Mouse (Mus musculus) heart, postnatal 14 days (tissue): ENCODE results near the gene Plcl1. TPM values are rescaled to one million over a fixed set of nuclear protein-coding genes. Genes with fewer than 3 reads are reported as not detected.

Source experiments
- DNase-seq, 2 experiments: peaks; one replicate each; pipeline ENCODE4 v3.0.0; 2021 to 2022
- intact Hi-C: fragments of 180-260 bp; cut with DNase I; formaldehyde crosslinking; loops from one replicate; pipeline ENCODE4 v1.15.1; 2025
- total RNA-seq, 2 experiments: library from RNA; stranded (reverse); gene quantifications; 2 replicates each; pipeline ENCODE4 v1.2.3; 2021

Plcl1 gene
- total RNA-seq, 2 experiments from 2014 or later: 4.8 to 4.9 TPM

GRCm38 (mm10) chr1:55755742-55756141 is 350.0 kb downstream of the Plcl1 start:
- DNase-seq: peak; percentile 48 to 51
- intact Hi-C loops: no loop called here

- intact Hi-C loops: no loop called here
- no peak for DNase-seq
Observed at GRCm38 (mm10) chr1:55762284-55762683, 356.6 kb downstream of the Plcl1 start.

- no peak for DNase-seq
- intact Hi-C loops: no loop called here
Observed at GRCm38 (mm10) chr1:55763171-55763570, 357.4 kb downstream of the Plcl1 start.

- intact Hi-C loops: no loop called here
- peak in 1 of 2 experiments; percentile 9 for DNase-seq
Observed at GRCm38 (mm10) chr1:55766743-55767142, 361.0 kb downstream of the Plcl1 start.

- no peak for DNase-seq
- intact Hi-C loops: no loop called here
Observed at GRCm38 (mm10) chr1:55770072-55770785, 364.5 kb downstream of the Plcl1 start.

DNA sequence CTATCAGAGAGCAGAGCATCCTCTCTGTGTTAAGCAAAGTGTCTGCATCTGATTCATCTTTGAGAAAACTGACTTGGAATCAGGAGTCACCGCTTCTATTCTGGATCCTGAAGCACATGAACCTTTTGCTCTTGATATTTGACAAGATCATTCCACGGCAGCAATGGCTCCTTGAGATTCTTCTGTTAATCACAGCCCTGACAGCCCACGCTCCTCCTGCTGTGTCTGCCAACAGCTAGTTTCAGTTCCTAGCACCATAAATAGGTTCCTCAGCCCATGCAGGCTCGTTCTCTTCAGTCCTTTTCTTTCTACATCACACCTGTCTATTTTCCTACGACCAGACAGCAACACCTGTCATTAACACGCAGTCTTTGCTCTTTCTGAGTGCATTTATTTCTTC is 387.1 kb downstream of the Plcl1 start:
- DNase-seq: no peak
- intact Hi-C loops: no loop called here

Other genes starting within 250 kb of the Plcl1 start
- 10 to 100 TPM; 10.6 to 11.9 TPM for gene Rftn2, start 179.1 kb upstream of the Plcl1 start, total RNA-seq
- 1 to 10 TPM; 4.9 to 5.2 TPM for gene Mars2, start 168.7 kb upstream of the Plcl1 start, total RNA-seq
- gene Boll, start 42.5 kb upstream of the Plcl1 start, total RNA-seq: not detected